Mouse (Mus musculus) kidney, postnatal 14 days (tissue): ENCODE measurements around the gene Ttll2.
"Not testable (repeated sequence)": the region's sequence is repeated elsewhere in the genome, so short reads cannot be mapped to it uniquely, and the experiment has no call there.

Experiments
- DNase-seq: peaks from one replicate; pipeline ENCODE4 v3.0.0; 2022; ENCODE audit warnings: mixed read lengths

Gene Ttll2

DNA sequence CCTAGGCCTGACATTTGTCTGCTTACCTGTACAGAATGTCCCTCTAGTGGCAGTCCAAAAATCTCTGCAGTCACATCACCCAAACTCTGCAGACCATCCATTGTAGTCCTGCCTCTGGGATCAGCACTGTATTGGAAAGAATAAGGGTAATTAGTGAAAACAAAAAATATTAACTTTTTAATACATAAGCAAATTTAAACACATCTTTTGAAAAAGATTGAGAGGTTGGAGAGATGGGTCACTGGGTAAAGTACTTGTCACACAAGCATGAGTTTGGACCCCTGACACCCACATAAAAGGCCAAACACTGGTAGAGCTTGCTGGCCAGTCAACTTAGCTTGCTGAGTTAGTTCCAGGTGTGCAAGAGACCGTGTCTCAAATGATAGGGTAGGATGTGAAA, at the start of gene Ttll2:
Ttll2 (minus strand) TSS at position 101 of the 400 bp plus-strand sequence.
- not testable (repeated sequence) for DNase-seq

DNA sequence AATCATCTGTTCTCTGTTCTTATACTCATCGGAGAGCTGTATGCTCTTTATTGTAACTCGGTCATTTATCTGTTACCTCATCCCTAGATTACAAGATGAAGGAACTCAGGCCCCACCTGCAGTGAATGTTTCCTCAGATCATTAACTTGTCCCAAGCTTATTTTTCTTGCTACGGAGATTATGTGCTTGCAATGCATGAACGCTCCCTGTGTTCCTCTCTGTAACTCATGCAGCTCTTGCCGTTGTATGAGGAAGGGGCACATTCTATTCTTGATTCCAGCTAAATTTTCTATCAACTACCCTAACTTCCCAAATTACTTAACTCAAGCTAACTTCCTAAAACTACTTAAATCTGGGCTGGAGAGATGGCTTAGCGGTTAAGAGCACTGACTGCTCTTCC, 47.3 kb upstream of the Ttll2 start:
- DNase-seq: not testable (repeated sequence)

GRCm38 (mm10) chr17:7398198-7398847, 45.8 kb upstream of the Ttll2 start:
- not testable (repeated sequence) for DNase-seq

GRCm38 (mm10) chr17:7397079-7397478, 44.6 kb upstream of the Ttll2 start:
- not testable (repeated sequence) for DNase-seq

GRCm38 (mm10) chr17:7396288-7396687, 43.8 kb upstream of the Ttll2 start:
- not testable (repeated sequence) for DNase-seq

DNA sequence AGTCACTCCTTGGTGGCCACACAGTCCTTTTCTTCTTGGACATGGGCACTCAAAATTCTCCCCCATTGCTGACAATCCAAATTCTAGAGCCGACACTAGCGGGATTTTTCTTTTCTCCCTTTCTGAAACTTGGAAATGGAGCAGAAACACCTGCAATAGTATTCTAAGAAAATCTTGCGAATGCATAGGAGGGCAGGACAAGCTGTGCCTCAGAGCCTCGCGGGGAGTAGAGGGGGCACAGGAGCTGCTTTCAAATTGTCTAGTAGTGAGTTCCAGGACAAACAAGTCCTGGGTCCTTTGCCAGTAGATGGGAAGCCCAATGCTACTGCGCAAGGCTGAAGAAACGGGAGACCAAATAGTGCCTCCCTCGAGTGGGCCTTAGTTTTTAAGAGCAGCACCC, 43.2 kb upstream of the Ttll2 start:
- DNase-seq: not testable (repeated sequence)

- DNase-seq: not testable (repeated sequence)
Measured at GRCm38 (mm10) chr17:7395116-7395515, 42.6 kb upstream of the Ttll2 start.

DNA sequence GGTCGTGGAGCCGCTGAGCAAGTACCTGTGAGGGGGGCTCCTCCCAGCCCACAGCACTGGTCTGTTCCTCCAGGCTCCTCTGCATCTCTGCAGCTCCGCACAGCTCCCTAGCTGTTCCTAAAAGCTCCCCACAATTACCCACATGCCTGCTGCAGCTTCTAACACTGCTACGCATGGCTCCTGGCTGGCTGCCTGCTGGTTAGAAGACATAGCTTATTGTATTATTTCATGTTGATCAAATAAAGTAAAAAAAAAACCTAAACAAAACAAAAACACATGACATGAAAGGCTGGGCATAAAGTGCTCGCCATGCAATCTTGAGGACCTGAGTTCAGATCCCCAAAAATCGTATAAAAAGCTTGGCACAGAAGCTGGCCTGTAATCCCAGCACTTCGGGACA, 37.4 kb upstream of the Ttll2 start:
- DNase-seq: not testable (repeated sequence)

DNA sequence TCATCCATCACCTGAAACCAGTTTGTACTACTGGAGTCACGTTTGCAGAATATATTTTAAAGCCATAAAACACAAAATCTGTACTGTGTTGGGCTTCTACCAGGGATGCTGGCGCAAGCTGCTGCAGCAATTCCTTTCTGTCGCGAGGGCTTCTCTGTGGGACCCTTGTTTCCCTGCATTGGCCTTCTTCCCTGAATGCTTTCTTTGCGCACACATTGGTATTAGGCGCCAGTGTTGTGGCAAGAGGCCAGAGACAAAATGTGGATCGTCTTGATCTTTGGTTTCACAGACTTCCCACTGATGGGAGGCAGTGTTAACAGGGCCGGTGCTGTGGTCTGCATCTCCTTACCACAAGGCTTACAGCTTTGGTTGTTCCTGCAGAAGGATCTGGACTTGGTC, 36.5 kb upstream of the Ttll2 start:
- not testable (repeated sequence) for DNase-seq

DNA sequence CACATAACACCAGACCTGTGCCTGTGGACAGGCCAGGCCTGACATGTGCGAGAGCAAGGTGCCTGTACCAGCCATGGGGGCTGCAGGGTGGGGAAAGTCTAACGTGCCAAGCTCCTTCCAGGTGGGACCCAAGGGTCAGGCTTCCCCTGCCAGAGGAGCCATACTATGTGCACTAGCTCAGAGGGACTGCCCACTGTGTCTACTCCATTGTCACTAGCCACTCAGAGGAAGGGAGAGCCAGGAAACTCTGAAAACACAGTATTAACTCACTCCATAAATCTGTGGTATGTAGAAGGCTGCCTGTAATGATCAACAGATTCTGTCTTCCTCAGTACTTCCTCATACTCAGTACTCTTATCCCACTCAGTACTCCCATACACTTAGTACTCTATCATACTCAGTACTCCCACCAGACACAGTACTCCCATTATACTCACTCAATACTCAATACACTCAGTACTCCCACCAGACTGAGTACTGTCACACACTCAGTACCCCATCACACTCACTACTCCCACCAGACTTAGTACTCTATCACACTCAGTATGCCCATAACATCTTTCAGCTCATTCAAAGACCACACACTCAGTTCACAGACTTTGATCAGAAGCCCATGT, 36.0 kb upstream of the Ttll2 start:
- DNase-seq: not testable (repeated sequence)

DNA sequence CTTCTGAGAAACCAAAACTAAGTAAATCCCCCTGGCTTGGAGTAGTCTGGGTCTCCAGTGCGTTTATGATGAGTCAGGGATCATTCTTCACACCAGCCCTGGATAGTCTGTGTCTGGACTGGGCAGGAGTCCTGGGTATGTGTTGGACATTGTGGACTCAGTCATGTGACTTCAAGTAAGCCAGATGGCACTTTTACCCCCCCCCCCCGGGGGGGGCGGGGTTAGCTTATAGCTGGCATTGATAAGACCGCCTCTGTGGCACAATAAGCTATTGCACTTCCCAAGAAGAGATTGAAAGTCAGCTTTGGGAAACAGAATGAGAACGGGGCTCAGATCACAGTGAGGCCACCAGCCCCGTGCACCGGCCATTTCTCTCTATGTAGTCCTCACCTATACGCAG, 33.5 kb upstream of the Ttll2 start:
- DNase-seq: not testable (repeated sequence)

DNA sequence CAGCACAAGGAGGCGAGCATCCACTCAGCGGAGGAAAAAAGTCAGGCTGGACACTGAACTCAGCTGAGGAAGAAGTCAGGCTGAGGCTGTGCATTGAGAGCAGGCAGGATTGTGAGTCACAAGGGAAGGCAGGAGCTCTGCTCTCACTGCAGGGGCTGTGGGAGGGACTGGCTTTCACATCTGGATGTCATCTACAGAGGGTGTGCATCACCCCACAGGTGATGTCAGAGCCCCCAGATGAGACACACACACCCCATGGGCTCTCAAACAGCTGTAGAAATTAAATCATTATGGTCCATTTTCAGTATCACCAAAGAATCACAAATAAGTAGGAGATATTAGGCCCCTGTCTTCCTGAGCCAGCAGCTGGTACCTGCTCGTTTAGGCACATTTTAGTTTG, 32.9 kb upstream of the Ttll2 start, which contains the start of gene Unc93a2:
Unc93a2 (minus strand) TSS at position 101 of the 400 bp plus-strand sequence.
- not testable (repeated sequence) for DNase-seq

GRCm38 (mm10) chr17:7383167-7384143, 31.0 kb upstream of the Ttll2 start:
- DNase-seq: not testable (repeated sequence)

DNA sequence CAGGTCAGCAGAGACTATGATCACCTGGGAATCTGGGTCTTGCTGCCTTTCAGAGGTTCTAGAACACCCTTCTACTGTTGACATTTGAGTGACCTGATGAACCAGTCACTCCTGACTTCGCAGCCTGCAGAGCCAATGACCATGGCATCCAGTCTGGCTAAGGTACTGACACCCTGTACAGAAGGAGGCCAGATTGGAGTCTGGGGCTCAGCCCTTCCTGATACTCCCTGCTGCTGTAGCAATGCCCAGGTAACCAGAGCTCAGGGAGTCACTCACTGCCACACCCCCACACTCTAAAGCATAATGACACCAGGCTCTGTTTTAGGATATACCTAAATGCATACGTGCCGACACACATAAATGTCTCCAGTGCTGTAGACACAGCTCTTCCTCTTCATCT, 30.2 kb upstream of the Ttll2 start:
- not testable (repeated sequence) for DNase-seq

DNA sequence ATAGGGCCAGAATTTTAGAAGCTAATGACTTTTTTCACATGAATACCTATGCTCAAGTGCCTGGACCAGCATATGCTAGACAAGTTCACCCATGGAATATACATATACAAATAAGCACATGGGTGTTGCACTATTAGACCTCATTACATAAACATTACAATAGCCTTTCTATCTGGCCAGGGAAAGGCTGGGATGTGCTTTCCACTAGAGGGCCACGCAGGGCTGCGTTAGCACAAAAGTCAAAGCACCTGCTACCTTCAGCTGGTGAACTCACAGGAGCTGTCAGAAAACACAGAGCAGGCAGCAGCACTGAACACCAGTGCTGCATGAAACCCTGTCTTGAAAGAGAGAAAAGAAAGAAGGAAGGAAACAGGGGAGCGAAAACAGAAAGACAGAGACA, 25.4 kb upstream of the Ttll2 start:
- DNase-seq: not testable (repeated sequence)

- not testable (repeated sequence) for DNase-seq
Measured at GRCm38 (mm10) chr17:7376951-7377700, 24.6 kb upstream of the Ttll2 start.

DNA sequence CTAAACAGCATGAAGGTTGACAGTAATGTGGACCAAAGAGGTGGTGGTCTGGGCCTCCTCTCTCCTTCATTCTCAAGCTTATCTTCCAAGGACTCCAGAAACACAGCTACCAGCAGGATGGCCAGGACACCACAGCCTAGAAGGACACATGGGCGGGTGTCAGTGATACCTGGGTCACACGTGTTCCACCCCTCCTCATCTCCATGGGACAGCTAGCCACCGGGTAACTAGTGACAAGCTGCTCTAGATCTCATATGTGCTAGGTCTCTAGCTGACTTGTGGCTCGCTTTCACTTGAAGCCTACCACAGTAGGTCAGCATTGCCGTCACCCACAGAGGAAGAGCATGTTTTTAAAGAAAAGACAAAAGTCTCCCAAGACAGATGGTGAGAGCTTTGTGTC, 19.4 kb upstream of the Ttll2 start, which contains the start of gene Gm49630:
Gm49630 (minus strand) TSS at position 101 of the 400 bp plus-strand sequence.
- DNase-seq: not testable (repeated sequence)

DNA sequence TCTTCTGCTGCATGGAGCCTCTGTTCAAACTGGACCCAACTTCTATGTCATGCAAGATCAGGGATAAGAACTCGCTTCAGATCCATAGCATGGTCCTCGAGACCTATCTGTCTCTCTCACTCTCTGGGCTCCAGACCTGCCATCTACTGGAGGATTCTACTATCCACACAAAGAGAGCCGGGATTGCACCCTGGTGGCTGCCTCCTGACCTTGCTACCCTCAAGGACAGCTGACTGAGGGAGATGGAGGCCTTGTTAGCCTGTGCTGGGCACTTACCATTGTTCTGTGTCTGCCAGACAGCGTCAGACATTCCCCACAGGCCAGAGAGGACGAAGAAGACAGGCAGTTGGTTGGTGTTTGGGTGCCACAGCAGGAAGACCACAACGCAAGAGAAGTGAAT, 16.9 kb upstream of the Ttll2 start:
- DNase-seq: not testable (repeated sequence)

GRCm38 (mm10) chr17:7366676-7367374, 14.3 kb upstream of the Ttll2 start:
- not testable (repeated sequence) for DNase-seq

DNA sequence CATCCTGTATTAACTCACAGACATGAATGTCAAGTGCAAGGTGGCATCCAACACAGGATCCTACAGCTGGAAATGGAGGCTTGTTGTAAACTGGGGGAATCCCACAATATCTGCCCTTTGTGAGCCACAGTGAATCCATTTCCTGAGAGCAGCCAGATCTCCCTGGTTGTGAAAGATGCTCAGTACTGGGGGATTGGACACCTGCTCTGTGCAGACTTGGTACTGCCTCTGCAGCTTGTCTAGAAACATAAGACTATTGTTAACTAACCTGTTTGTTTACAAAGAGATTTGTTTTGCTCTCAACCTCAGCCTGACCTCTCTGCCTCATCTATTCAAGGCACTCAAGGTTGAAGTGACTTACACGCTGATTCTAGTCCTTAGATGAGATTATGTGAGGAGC, 13.8 kb upstream of the Ttll2 start:
- DNase-seq: not testable (repeated sequence)

DNA sequence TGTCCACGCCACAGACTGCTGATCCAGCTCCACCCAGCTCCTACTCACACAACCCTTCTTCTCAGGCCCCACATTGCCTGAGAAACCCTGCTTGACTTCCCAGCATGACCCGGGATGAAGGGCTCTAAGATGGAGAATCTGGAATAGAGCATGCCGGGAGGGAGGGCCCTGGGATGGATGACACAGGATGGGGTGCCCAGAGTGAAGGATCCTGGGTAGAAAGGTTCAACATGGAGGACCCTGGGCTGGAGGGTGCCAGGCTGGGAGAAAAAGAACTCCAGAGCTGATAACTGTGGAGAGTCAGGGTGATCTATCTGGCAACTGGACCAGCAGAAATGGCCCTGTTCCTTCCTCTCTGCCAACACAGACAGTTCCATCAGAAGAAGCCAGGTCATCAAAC, 13.1 kb upstream of the Ttll2 start:
- not testable (repeated sequence) for DNase-seq
